Mouse (Mus musculus) 3T3-L1 (cell line): ENCODE results near the gene Olfr920.

Source experiments
- DNase-seq: peaks from one replicate; pipeline ENCODE4 v3.0.0-alpha.2; 2015; ENCODE audit warnings: low read depth, low spot score

The Olfr920 gene

DNA sequence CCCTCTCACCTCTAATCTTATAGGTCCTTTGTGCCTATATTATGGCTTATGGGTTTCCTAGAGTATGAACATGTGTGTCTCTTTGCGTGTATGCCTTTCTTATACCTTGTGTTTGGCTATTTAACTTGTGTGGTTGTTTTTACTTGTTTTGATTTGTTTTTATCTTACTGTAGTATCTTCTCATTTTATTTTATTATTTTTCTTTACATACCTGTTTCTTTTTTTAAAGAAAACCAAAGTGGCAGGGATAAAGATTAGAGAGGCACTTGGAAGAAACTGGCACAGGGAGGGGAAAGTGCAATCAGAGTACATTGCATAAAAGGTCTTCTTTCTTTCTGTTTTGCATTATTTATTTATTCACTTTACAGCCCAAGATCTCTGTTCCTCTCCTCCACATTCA is at the start of gene Olfr920:
Olfr920 (plus strand) TSS at position 301 of the 400 bp plus-strand sequence.
- DNase-seq, result no peak

DNA sequence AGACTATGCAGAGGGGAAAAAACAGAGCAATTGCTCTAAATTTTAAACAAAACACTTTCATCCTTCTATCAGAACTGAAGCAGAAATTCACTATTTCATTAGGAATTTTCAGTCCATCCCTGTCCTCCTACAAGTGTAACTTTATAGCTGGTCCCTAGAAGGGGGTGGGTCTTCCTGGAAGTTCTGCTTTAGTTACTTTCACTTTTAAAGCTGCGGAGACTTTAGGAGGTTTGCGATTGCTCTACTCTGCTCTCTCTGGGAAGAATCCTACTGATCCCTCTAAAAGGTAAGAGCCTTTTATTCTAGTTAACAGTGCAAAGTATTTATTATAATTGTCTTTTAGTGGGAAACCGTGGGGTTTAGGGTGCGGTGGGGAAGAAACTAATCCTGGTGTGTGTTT is 34.0 kb upstream of the Olfr920 start, which contains the start of gene Vwa5a:
Vwa5a (plus strand) TSS at position 167 of the 400 bp plus-strand sequence.
- peak; percentile 85 for DNase-seq

DNA sequence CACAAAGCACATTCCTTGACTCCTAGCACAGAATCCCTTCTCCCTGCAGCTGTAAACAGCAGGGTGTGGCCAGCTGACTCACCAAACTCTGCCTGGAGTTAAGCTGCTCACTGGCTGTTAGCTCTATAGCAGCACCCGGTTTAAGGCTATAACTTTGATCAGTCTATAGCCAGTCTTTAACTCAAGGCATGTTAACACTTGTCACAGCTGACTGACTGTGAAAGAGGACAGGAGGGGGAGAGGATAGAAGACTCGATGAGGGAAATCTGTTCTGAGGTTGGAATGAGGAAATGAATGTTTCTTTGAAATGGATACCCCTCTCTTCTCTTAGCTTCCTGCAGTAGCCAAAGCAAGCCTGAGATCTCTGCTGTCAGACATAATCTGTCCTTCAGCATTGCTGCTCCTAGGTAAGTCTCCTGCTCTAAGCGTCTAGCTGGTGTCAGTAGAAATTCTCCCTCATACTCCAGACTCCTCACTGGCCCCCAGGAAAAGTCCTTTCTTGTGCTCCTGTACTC is 33.1 kb upstream of the Olfr920 start:
- peak; percentile 74 for DNase-seq

DNA sequence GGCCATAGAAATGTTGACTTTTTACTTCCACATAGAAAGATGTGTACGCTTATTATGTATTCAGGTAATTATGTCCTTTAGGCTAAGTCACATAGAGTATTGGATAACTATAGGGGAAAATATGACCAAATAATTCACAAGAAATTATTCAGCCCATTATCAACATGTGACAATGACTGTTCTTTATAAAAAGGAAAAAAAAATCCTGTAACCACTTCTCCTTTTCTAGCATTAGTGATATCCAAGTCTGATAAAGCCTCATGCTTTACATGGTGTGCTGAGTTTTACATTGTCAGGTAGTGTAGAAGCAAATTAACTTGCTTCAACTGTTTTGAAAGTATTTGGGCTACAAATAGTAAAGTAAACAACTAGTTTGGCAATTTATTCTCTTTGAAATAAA is 28.1 kb upstream of the Olfr920 start:
- DNase-seq, result no peak

DNA sequence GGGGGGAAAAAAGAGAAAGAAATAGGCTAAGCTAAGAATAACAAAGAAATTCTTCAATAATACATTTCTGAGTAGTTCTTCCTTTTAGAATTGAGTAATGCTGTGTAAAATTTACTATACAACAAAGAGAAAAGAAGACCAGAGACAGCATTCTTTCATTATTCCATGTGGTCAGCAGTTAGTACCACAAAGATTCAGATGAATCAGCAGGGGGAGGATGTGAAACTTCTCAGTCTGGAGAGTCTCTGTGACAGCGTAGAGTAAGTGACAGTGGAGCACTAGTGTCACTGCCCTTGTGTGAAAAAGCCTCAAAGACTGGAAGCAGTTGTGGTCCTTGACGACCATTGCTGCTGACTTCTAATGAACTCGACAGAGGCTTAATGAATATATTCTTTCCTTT is 23.9 kb upstream of the Olfr920 start:
- DNase-seq, result no peak

DNA sequence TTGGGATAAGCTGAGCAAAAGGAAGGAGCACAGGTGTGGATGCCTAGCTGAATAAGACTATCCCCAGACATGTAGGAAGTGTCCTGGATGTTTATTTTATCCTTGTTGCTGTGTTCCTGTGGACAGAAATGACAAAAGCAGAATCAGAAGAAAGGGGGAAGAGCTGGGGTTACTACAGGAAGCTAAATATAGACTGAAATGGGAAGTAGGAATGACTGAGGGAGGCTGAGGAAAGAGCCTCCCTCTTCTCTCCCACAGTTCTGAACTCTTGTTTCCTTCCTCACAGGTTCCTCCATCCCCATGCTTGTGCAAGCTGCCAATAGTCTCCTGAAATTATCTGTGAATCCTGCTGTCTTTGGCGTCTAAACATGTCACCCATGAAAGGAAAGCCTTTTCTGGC is 10.7 kb upstream of the Olfr920 start:
- DNase-seq, result no peak

DNA sequence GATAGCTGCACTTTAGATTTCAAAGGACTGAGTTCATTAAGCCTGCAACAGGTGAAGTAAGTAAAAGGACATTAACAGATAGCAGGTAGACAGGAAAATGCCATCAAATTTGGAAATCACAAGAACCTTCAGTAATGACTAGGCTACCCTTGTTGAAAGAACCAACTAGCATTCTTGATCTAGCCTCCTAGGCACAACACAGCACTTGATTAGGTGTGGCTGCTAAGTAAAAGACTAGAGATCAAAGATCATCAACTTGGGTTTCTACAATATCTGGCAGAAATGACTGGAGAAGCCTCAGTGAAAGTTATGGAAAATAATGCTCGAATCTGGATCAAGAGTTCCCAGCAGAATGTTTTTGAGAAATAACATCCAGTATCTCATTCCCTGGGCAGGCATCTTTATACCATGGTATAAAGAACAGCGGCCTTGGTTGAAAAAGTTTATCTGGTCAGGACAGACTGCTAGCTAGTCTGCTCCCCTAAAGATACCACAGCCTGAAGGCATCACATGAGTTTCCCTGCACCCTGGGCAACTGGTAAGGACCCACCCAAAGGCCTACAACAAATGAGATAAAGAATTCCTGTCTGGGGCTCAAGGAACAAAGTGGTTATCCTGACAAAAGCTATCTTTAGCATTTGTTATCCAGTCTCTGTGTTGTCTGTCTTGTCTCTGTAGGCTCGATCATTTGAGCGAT is 7.3 kb upstream of the Olfr920 start:
- no peak for DNase-seq

DNA sequence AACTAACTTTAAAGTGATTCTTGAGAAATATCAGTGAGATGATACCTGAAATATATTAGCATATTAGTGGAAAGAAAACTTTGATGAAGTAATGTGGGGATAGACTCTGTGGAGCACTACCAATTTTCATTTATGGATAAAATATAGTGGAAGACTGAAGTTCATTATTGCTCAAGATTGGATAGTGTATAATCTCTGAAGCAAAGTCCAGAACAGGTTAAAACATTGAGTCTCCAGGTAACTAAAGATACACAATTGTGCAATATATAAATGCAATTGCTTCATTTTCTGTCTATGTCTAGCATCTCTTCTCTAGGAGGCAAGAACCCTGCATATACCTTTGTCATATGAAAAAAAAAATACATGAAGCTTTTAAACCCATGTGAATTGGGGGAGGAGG is 20.7 kb downstream of the Olfr920 start, which contains the start of gene Olfr921:
Olfr921 (plus strand) TSS at position 301 of the 400 bp plus-strand sequence.
- DNase-seq, result no peak

DNA sequence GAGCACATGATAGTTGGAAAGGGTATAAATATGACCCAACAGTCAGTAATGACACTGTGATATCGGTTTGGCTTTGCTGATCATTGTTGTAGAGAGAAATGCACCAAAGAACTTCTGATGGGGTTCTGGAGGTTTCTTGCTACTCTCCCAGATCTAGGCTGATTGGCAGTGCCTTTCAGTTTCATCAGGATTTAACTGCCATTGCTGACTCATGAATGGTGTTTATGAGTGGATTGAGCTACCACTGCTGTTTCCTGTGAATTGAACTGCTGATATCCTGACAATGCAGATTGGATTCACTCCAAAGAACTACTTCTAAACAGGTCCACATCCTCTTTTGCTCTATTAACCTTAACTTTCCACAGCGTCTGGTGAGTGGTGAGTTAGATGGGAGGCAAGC is 40.6 kb downstream of the Olfr920 start:
- DNase-seq, result no peak

DNA sequence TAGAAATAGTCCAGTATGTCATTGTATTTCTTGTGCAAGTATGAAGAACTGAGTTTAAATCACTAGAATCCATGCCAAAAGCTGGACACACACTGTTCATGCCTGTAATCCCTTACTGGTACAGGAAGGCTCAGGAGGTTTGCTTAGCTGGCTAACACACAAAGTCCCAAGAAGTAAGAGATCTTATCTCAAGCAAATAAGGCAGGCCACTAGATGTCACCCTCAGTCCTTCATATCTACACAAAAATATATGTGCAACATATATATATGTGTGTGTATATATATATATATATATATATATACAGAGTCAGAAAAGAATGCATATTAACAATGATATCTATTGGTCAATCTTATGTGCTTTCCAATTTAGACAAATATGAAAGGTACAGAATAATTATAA is 53.6 kb downstream of the Olfr920 start:
- DNase-seq, result peak; percentile 4
